Mouse (Mus musculus): ENCODE results near the gene Prkce. TPM values are rescaled to one million over a fixed set of nuclear protein-coding genes. Genes with fewer than 3 reads are reported as not detected.

The Prkce gene
- total RNA-seq, 2 experiments from 2014 or later: 315 to 338 TPM

- peak in 1 of 2 experiments; percentile 49 for DNase-seq (ENCODE audit: low spot score in 2 of 2)
These were observed 237.4 kb downstream of the Prkce start for GRCm38 (mm10) chr17:86404795-86405501.

- no peak for DNase-seq (ENCODE audit: low spot score in 2 of 2)
These were observed 238.1 kb downstream of the Prkce start for GRCm38 (mm10) chr17:86405644-86406043.

- DNase-seq (ENCODE audit: low spot score in 2 of 2): no peak
These were observed 240.5 kb downstream of the Prkce start for GRCm38 (mm10) chr17:86407921-86408613.

- no peak for DNase-seq (ENCODE audit: low spot score in 2 of 2)
These were observed 241.0 kb downstream of the Prkce start for GRCm38 (mm10) chr17:86408614-86409006.

GRCm38 (mm10) chr17:86409485-86409884 lies 241.9 kb downstream of the Prkce start:
- DNase-seq (ENCODE audit: low spot score in 2 of 2): no peak

GRCm38 (mm10) chr17:86410496-86410895 lies 242.9 kb downstream of the Prkce start:
- no peak for DNase-seq (ENCODE audit: low spot score in 2 of 2)

- DNase-seq (ENCODE audit: low spot score in 2 of 2): no peak
These were observed 244.6 kb downstream of the Prkce start for GRCm38 (mm10) chr17:86412141-86412540.

GRCm38 (mm10) chr17:86414608-86415007 lies 247.0 kb downstream of the Prkce start:
- no peak for DNase-seq (ENCODE audit: low spot score in 2 of 2)

- no peak for DNase-seq (ENCODE audit: low spot score in 2 of 2)
These were observed 248.4 kb downstream of the Prkce start for GRCm38 (mm10) chr17:86415989-86416388.

GRCm38 (mm10) chr17:86418334-86418733 lies 250.7 kb downstream of the Prkce start:
- DNase-seq (ENCODE audit: low spot score in 2 of 2): peak in 1 of 2 experiments; percentile 42

- peak in 1 of 2 experiments; percentile 8 for DNase-seq (ENCODE audit: low spot score in 2 of 2)
These were observed 251.6 kb downstream of the Prkce start for GRCm38 (mm10) chr17:86419199-86419598.

- no peak for DNase-seq (ENCODE audit: low spot score in 2 of 2)
These were observed 253.2 kb downstream of the Prkce start for GRCm38 (mm10) chr17:86420646-86421338.

- DNase-seq (ENCODE audit: low spot score in 2 of 2): no peak
These were observed 254.4 kb downstream of the Prkce start for GRCm38 (mm10) chr17:86422023-86422422.

GRCm38 (mm10) chr17:86429877-86430276 lies 262.3 kb downstream of the Prkce start:
- DNase-seq (ENCODE audit: low spot score in 2 of 2): peak in 1 of 2 experiments; percentile 33

- no peak for DNase-seq (ENCODE audit: low spot score in 2 of 2)
These were observed 265.5 kb downstream of the Prkce start for GRCm38 (mm10) chr17:86433117-86433516.

GRCm38 (mm10) chr17:86433813-86434212 lies 266.2 kb downstream of the Prkce start:
- no peak for DNase-seq (ENCODE audit: low spot score in 2 of 2)

GRCm38 (mm10) chr17:86434781-86435180 lies 267.2 kb downstream of the Prkce start:
- no peak for DNase-seq (ENCODE audit: low spot score in 2 of 2)

GRCm38 (mm10) chr17:86435570-86435969 lies 268.0 kb downstream of the Prkce start:
- DNase-seq (ENCODE audit: low spot score in 2 of 2): no peak

GRCm38 (mm10) chr17:86435984-86436383 lies 268.4 kb downstream of the Prkce start:
- no peak for DNase-seq (ENCODE audit: low spot score in 2 of 2)

GRCm38 (mm10) chr17:86436583-86437370 lies 269.2 kb downstream of the Prkce start:
- no peak for DNase-seq (ENCODE audit: low spot score in 2 of 2)

Measured in layer of hippocampus, postnatal 10 days (tissue).